Mouse (Mus musculus) embryonic facial prominence, embryonic 12.5 days (tissue): Measurements from ENCODE around the gene Neurod2. TPM values are rescaled to one million over a fixed set of nuclear protein-coding genes. Genes with fewer than 3 reads are reported as not detected.

Experiments
- ATAC-seq: fragments of 200-750 bp; cut with Nextera tagmentation; 2 replicates; pipeline ENCODE4 v1.8.0; 2017; ENCODE audit not compliant: insufficient number of reproducible peaks, insufficient read depth, low FRiP score, low TSS enrichment
- H3K27ac ChIP-seq: fragments of 300-500 bp; sonication (generic); 2 replicates; pipeline ENCODE4 v1.5.1; 2016; ENCODE audit warnings: mild to moderate bottlenecking
- H3K27me3 ChIP-seq: fragments of 300-500 bp; sonication (generic); 2 replicates; pipeline ENCODE4 v1.6.1; 2016; ENCODE audit warnings: mild to moderate bottlenecking, moderate library complexity
- H3K36me3 ChIP-seq: fragments of 300-500 bp; sonication (generic); 2 replicates; pipeline ENCODE4 v1.6.1; 2016; ENCODE audit warnings: mild to moderate bottlenecking
- H3K4me1 ChIP-seq: fragments of 300-500 bp; sonication (generic); 2 replicates; pipeline ENCODE4 v1.6.1; 2016
- H3K4me2 ChIP-seq: fragments of 300-500 bp; sonication (generic); replicated peaks from 2 replicates; pipeline ENCODE4 v1.6.1; 2016; ENCODE audit warnings: mild to moderate bottlenecking, moderate library complexity
- H3K4me3 ChIP-seq: fragments of 300-500 bp; sonication (generic); 2 replicates; pipeline ENCODE4 v1.5.1; 2016; ENCODE audit warnings: mild to moderate bottlenecking
- H3K9ac ChIP-seq: fragments of 300-500 bp; sonication (generic); 2 replicates; pipeline ENCODE4 v1.6.1; 2016; ENCODE audit warnings: mild to moderate bottlenecking, moderate library complexity
- H3K9me3 ChIP-seq: fragments of 300-500 bp; sonication (generic); 2 replicates; pipeline ENCODE4 v1.6.1; 2016; ENCODE audit warnings: mild to moderate bottlenecking, moderate library complexity
- WGBS: fragments of 180-500 bp; shearing (Covaris S2); methylation state at CpG from one replicate; pipeline ENCODE4 v1.1.7; 2016; 5-methylcytosine and 5-hydroxymethylcytosine counted together
- polyA plus RNA-seq: library from polyadenylated mRNA; unstranded; fragments of >200 nt; fragmentation: Nextera tagmentation; extraction: Ambion mirVana; gene quantifications from 2 replicates; pipeline ENCODE4 v1.2.1, GENCODE M21; 2016

Neurod2 gene
- polyA plus RNA-seq, 1 experiment from 2014 or later: 0.27 TPM

DNA sequence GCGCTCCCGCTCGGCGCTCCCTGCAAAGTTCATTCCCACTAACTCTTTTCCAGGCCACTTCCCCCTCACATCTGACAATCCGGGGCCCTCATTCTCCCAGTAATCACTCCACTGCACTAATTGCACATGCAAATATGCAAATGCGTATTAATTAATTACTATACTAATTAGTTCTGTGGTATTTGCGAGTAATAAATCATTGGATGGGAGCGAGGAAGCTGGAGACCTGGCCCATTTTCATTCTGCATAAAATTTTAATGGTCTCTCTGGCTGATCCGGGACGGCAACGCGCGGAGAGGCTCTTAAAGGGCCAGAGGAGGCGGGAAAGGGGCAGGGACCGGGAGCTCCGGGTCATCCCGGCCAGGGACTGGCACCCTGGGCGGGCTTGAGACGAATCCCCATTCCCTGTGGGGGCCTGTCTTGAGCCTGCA, 9.6 kb upstream of the Neurod2 start:
- Histone ChIP-seq H3K27me3 (peaks cover 88% of the 10 kb centered on the region), H3K9ac (peak overlapping the region; percentile 27; the same call in 1 of the 2 replicates), H3K4me1 (peaks cover 23% of the 10 kb centered on the region), H3K9me3 (no peaks in the 10 kb centered on the region), H3K36me3 (no peaks in the 10 kb centered on the region), H3K4me3 (peak overlapping the region; percentile 45), H3K27ac (no peak overlapping the region), H3K4me2 (peak overlapping the region; percentile 91)
- under 1% methylated on average over 19 of the region's 19 CpGs for WGBS
- ATAC-seq: no peak

DNA sequence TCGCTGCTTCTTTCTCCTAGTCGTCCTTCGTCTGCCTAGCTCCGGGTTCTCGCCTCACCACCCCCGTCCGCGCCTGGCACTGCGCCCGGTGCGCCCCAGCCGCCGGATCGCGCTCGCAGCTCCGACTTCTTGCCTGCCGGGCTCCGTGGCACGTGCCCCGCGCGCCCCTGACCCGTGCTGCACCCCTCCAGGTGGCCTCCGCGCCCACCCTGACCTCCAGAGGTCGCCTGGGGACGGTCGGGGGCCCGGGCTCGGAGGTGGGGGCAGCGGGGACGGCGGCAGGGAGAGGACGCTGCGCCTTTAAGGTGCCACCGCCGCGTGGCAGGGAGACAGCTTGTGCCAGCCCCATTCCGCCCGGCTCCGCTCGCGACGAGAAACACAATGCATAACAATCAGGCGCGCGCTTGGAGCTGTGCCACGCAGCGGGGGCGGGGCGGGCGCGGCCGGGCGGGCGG, 9.1 kb upstream of the Neurod2 start:
- peak overlapping the region; percentile 27; the same call in 1 of the 2 replicates for H3K9ac ChIP-seq
- H3K27me3 ChIP-seq: peaks cover 90% of the 10 kb centered on the region
- H3K27ac ChIP-seq: no peak overlapping the region
- peak overlapping the region; percentile 91 for H3K4me2 ChIP-seq
- peak overlapping the region; percentile 45 for H3K4me3 ChIP-seq
- under 1% methylated on average over 56 of the region's 57 CpGs for WGBS
- H3K4me1 ChIP-seq: peaks cover 24% of the 10 kb centered on the region
- ATAC-seq: no peak
- H3K36me3 ChIP-seq: no peaks in the 10 kb centered on the region
- H3K9me3 ChIP-seq: no peaks in the 10 kb centered on the region

DNA sequence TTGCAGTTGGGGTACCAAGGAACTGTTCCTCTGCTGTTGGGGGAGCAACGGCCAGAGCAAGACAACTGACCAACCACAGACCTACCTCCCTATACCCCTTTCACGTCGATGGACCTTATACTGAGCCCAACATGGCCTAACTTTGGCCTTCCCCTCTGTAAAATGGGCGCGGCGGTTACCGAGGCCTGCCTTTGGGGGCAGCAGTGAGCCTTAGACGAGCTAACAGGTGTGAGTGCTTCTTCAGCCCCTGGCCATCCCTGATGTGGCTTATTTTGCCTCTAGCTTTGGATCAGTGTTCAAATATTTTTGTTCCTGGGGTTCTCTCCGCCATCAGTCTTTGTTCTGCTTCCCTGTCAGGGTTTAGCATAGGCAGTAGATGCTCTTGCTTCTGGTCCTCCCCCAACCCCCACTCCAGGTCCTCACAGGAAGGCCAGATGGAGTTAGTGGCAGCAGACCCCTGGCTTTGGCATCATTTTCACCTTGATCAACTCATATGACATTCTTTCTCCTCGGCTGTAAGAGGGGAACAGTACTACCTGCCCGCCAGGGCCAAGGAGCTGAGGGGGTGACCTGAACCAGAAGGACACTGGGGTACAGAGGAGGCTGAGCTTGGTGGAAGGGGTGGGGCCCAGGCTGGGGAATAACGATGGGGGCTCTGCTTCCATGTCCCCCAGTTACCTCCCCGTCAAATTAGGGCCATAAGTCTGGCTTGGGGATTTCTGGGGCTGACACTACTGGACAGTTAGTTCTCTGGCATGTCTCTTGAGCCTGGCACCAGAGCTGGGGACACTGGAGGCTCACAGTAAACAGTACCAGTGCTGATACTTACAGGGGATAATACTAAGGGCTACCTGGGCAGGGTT, 7.0 kb upstream of the Neurod2 start:
- no peak overlapping the region for H3K27ac ChIP-seq
- no peak overlapping the region for H3K9ac ChIP-seq
- no peaks in the 10 kb centered on the region for H3K36me3 ChIP-seq
- no peak overlapping the region for H3K4me2 ChIP-seq
- no peaks in the 10 kb centered on the region for H3K9me3 ChIP-seq
- peaks cover 98% of the 10 kb centered on the region for H3K27me3 ChIP-seq
- no peak overlapping the region for H3K4me3 ChIP-seq
- ATAC-seq: no peak
- H3K4me1 ChIP-seq: peaks cover 17% of the 10 kb centered on the region; the same call in 1 of the 2 replicates
- WGBS: 15% methylated on average over 13 of the region's 13 CpGs

- peaks cover 100% of the 10 kb centered on the region for H3K27me3 ChIP-seq
- no peak for ATAC-seq
- no peak overlapping the region for H3K4me2 ChIP-seq
- peaks cover 17% of the 10 kb centered on the region; the same call in 1 of the 2 replicates for H3K4me1 ChIP-seq
- WGBS: 8% methylated on average over 9 of the region's 9 CpGs
- no peaks in the 10 kb centered on the region for H3K9me3 ChIP-seq
- no peak overlapping the region for H3K4me3 ChIP-seq
- no peak overlapping the region for H3K9ac ChIP-seq
- no peak overlapping the region for H3K27ac ChIP-seq
- no peaks in the 10 kb centered on the region for H3K36me3 ChIP-seq
Observed at GRCm38 (mm10) chr11:98335250-98335649, 5.8 kb upstream of the Neurod2 start.

GRCm38 (mm10) chr11:98333981-98334741, 4.7 kb upstream of the Neurod2 start:
- no peak overlapping the region; the same call in 1 of the 2 replicates for H3K4me3 ChIP-seq
- no peak overlapping the region for H3K27ac ChIP-seq
- no peak for ATAC-seq
- H3K36me3 ChIP-seq: no peaks in the 10 kb centered on the region
- H3K9me3 ChIP-seq: no peaks in the 10 kb centered on the region
- peaks cover 100% of the 10 kb centered on the region for H3K27me3 ChIP-seq
- H3K9ac ChIP-seq: no peak overlapping the region
- H3K4me2 ChIP-seq: peak overlapping the region; percentile 30
- WGBS: 3% methylated on average over 33 of the region's 41 CpGs
- peaks cover 14% of the 10 kb centered on the region; the same call in 1 of the 2 replicates for H3K4me1 ChIP-seq

DNA sequence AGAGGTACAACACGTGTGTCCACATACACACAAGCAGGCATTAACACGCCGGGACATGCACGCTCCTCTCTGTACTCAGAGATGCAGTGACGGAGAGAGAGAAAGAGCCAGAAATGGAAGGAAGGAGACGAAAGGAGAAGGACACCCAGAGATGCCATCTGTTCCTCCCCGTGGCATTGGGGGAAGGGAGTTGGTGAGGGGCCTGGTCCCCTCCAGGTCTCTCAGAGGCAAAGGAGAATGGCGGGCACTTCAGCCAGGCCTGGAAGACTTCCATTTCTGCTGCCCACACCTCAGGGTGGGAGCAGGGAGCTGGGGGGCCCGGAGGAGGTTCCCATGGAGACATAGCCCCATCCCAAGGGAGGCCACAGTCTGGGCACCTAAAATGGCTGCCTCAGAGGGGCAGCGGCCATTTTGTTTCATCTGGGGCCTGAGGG, 3.8 kb upstream of the Neurod2 start:
- H3K27me3 ChIP-seq: peaks cover 100% of the 10 kb centered on the region
- H3K4me1 ChIP-seq: peaks cover 12% of the 10 kb centered on the region
- H3K36me3 ChIP-seq: no peaks in the 10 kb centered on the region
- ATAC-seq: no peak
- no peak overlapping the region for H3K9ac ChIP-seq
- H3K4me2 ChIP-seq: no peak overlapping the region
- H3K9me3 ChIP-seq: no peaks in the 10 kb centered on the region
- no peak overlapping the region for H3K4me3 ChIP-seq
- H3K27ac ChIP-seq: no peak overlapping the region
- WGBS: 71% methylated on average over 10 of the region's 10 CpGs

DNA sequence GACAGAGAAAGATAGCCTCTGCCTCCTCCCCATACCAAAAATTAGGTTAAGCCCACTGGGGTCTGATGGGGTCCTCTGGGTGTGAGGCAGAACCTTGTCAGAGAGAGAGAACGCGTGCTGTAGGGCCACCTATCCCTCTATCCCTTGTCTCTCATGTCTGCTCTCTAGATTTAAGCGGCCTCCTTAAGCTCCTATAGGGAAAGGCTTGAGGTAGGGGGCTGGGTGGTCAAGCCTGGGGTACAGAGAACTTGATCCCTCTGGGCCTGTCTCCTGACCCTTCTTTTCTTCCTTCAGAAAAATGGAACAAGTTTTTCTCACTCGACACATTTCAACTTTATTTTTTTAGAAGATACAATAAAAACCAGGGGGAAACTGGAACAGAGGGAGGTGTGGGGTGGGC, 3.4 kb upstream of the Neurod2 start:
- Histone ChIP-seq H3K9ac (no peak overlapping the region), H3K27ac (no peak overlapping the region), H3K9me3 (no peaks in the 10 kb centered on the region), H3K4me3 (no peak overlapping the region), H3K27me3 (peaks cover 100% of the 10 kb centered on the region), H3K36me3 (no peaks in the 10 kb centered on the region), H3K4me1 (peaks cover 16% of the 10 kb centered on the region), H3K4me2 (no peak overlapping the region)
- no peak for ATAC-seq
- WGBS: 64% methylated on average over 4 of the region's 4 CpGs

DNA sequence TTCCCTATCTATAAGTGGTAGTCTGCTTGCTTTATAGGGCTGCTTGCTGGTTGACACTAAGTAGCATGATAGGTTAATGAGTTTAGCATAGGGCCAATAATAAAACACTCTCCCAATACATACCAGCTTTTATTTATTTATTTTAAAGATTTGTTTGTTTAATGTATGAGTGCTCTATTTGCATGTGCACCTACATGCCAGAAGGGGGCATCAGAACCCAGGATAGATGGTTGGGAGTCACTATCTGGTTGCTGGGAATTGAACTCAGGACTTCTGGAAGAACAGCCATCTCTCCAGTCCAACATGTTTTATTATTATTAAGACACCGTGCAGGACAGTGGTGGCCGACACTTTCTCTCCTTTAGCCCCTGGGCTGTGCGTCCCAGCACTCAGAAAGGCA, 2.7 kb upstream of the Neurod2 start:
- WGBS: 72% methylated on average over 3 of the region's 3 CpGs
- no peak overlapping the region for H3K9ac ChIP-seq
- H3K36me3 ChIP-seq: no peaks in the 10 kb centered on the region
- no peak overlapping the region for H3K4me2 ChIP-seq
- peaks cover 100% of the 10 kb centered on the region for H3K27me3 ChIP-seq
- H3K27ac ChIP-seq: no peak overlapping the region
- ATAC-seq: no peak
- H3K4me3 ChIP-seq: no peak overlapping the region
- H3K4me1 ChIP-seq: peaks cover 23% of the 10 kb centered on the region
- no peaks in the 10 kb centered on the region for H3K9me3 ChIP-seq

GRCm38 (mm10) chr11:98331401-98331800, 2.0 kb upstream of the Neurod2 start:
- Histone ChIP-seq H3K4me3 (no peak overlapping the region), H3K9ac (no peak overlapping the region), H3K4me2 (no peak overlapping the region), H3K27ac (no peak overlapping the region), H3K36me3 (no peaks in the 10 kb centered on the region), H3K27me3 (peaks cover 99% of the 10 kb centered on the region), H3K9me3 (no peaks in the 10 kb centered on the region), H3K4me1 (peaks cover 24% of the 10 kb centered on the region)
- 71% methylated on average over 1 of the region's 1 CpGs for WGBS
- ATAC-seq: no peak

GRCm38 (mm10) chr11:98330745-98331204, 1.3 kb upstream of the Neurod2 start:
- WGBS: 38% methylated on average over 2 of the region's 2 CpGs
- Histone ChIP-seq H3K36me3 (no peaks in the 10 kb centered on the region), H3K4me3 (no peak overlapping the region), H3K27me3 (peaks cover 97% of the 10 kb centered on the region), H3K4me2 (no peak overlapping the region), H3K9ac (no peak overlapping the region), H3K4me1 (peaks cover 24% of the 10 kb centered on the region), H3K9me3 (no peaks in the 10 kb centered on the region), H3K27ac (no peak overlapping the region)
- ATAC-seq: no peak

- no peak overlapping the region for H3K4me2 ChIP-seq
Observed at GRCm38 (mm10) chr11:98329960-98330744, 704 bp upstream of the Neurod2 start.

More at GRCm38 (mm10) chr11:98329960-98330744, 704 bp upstream of the Neurod2 start:
- Histone ChIP-seq H3K9ac (no peak overlapping the region; the same call in 1 of the 2 replicates), H3K4me3 (no peak overlapping the region), H3K27ac (no peak overlapping the region), H3K9me3 (no peaks in the 10 kb centered on the region), H3K27me3 (peaks cover 97% of the 10 kb centered on the region), H3K36me3 (no peaks in the 10 kb centered on the region), H3K4me1 (peaks cover 24% of the 10 kb centered on the region)
- 30% methylated on average over 9 of the region's 9 CpGs for WGBS
- ATAC-seq: no peak
